Comparison of ENCODE assay signal across 1 mouse cellular context in the genomic region with DNA sequence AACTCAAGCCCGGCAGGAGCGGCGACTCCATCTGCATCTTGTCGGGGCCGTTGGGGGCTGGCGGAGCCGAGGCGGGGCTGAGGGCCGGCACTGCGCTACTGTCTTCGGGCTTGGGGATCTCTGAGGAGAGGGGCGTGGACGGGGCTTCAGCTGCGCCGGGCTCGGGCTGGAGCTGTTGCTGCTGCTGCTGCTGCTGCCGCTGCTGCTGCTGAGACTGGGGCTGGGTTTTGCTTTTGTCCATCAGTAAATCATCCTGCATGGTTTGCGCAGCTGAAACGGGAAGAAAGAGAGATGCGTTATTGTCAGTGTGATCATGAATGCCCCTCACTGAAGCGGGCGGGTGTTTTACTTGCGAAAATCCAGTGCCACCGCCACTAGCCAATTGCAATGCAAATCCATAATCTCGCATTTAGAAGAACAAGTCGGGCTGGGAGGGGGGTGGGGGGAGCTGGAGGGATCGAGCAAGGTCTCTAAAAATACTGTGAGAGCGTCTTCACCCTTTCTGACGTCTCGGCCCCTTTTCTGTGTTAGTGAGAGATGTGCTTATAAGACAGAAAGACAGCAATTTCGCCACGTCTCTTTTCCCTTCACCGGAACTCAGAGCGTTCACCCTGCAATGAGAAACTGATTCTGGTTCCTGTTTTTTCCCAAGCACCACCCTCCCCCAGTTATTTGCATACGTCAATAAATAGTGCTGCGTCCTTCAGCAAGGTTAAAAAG.
TF ChIP-seq lines count a peak whose summit lies in the region.

No protein-coding gene starts in this region.

TF ChIP-seq in myocyte, 11 proteins besides CTCF, POLR2A, EP300 and RAD21 (continued from another document):
- TF ChIP-seq SRF (IDR thresholded peaks at IDR 0.05; ENCODE audit: control insufficient read depth, insufficient read length, low read depth) = no peak
- no peak for TF ChIP-seq POLR2AphosphoS2 (IDR thresholded peaks at IDR 0.05; ENCODE audit: insufficient read length, low read depth)
- TF ChIP-seq TCF12 (IDR thresholded peaks at IDR 0.05; ENCODE audit: insufficient read depth, poor library complexity, severe bottlenecking) = no peak
- no peak for TF ChIP-seq TCF3 (IDR thresholded peaks at IDR 0.05; ENCODE audit: insufficient read length, low read depth)
- TF ChIP-seq REST (IDR thresholded peaks at IDR 0.05; ENCODE audit: insufficient read depth, insufficient read length) = no peak
- no peak for TF ChIP-seq E2F4 (IDR thresholded peaks at IDR 0.05; ENCODE audit: insufficient read depth)
- TF ChIP-seq MAX (IDR thresholded peaks at IDR 0.05; ENCODE audit: low read depth) = no peak
- no peak for TF ChIP-seq MYOG (IDR thresholded peaks at IDR 0.05; ENCODE audit: control insufficient read depth in 1 of 3, insufficient read depth in 1 of 3, insufficient read length in 2 of 3, low read depth in 2 of 3)
TF ChIP-seq in myocyte: peak in this region for 0.
